Mouse (Mus musculus) forebrain, embryonic 14.5 days (tissue): ENCODE measurements at regions not wholly inside any gene's neighbourhood (a gene's known extent, or its start where the extent isn't known, plus 50 kb on each side); places are given as distances from the start of the nearest gene placed in this dataset.

Experiments used
- ATAC-seq: fragments of 200-750 bp; cut with Nextera tagmentation; 2 replicates; pipeline ENCODE4 v1.8.0; 2017; ENCODE audit warnings: mild to moderate bottlenecking, moderate library complexity
- DNase-seq: peaks from one replicate; pipeline ENCODE4 v3.0.0-alpha.2; 2015; ENCODE audit warnings: low spot score
- H3K27ac ChIP-seq: fragments of 300-500 bp; sonication (generic); 2 replicates; pipeline ENCODE4 v1.5.1; 2014; ENCODE audit warnings: low read depth, mild to moderate bottlenecking, control low read depth, low read length, moderate library complexity
- H3K27me3 ChIP-seq: fragments of 300-500 bp; sonication (generic); replicated peaks from 2 replicates; pipeline ENCODE4 v1.6.1; 2014; ENCODE audit warnings: low read length, control low read depth, mixed read lengths; ENCODE audit not compliant: control insufficient read depth, insufficient read depth
- H3K36me3 ChIP-seq: fragments of 300-500 bp; sonication (generic); 2 replicates; pipeline ENCODE4 v1.6.1; 2014; ENCODE audit warnings: low read length, control low read depth; ENCODE audit not compliant: control insufficient read depth, insufficient read depth
- H3K4me1 ChIP-seq: fragments of 300-500 bp; sonication (generic); 2 replicates; pipeline ENCODE4 v1.6.1; 2014; ENCODE audit warnings: antibody characterized with exemption, low read length, control low read depth; ENCODE audit not compliant: control insufficient read depth, insufficient read depth
- H3K4me2 ChIP-seq: fragments of 300-500 bp; sonication (generic); 2 replicates; pipeline ENCODE4 v1.6.1; 2014; ENCODE audit warnings: mild to moderate bottlenecking, control low read depth, low read length
- H3K4me3 ChIP-seq: fragments of 300-500 bp; sonication (generic); 2 replicates; pipeline ENCODE4 v1.5.1; 2014; ENCODE audit warnings: low read depth, low read length, control low read depth
- H3K9ac ChIP-seq: fragments of 300-500 bp; sonication (generic); 2 replicates; pipeline ENCODE4 v1.6.1; 2014; ENCODE audit warnings: mild to moderate bottlenecking, low read length, control low read depth, moderate library complexity
- H3K9me3 ChIP-seq: fragments of 300-500 bp; sonication (generic); replicated peaks from 2 replicates; pipeline ENCODE4 v1.6.1; 2016; ENCODE audit warnings: low read length, control low read depth, mixed read lengths; ENCODE audit not compliant: control insufficient read depth
- WGBS: fragments of 180-500 bp; shearing (Covaris S2); extraction: QIAGEN DNeasy Blood & Tissue Kit; methylation state at CpG from one replicate; pipeline ENCODE4 v1.1.7; 2014; 5-methylcytosine and 5-hydroxymethylcytosine counted together

GRCm38 (mm10) chr1:104226493-104226892, 541.8 kb upstream of the Cdh20 start:
- no peaks in the 10 kb centered on the region for H3K36me3 ChIP-seq
- ATAC-seq (no peak), DNase-seq (no peak)
- no peak overlapping the region for H3K9ac ChIP-seq
- no peaks in the 10 kb centered on the region for H3K27me3 ChIP-seq
- H3K4me2 ChIP-seq: no peak overlapping the region
- 43% methylated on average over 4 of the region's 4 CpGs for WGBS
- no peaks in the 10 kb centered on the region for H3K9me3 ChIP-seq
- no peaks in the 10 kb centered on the region for H3K4me1 ChIP-seq
- no peak overlapping the region for H3K4me3 ChIP-seq
- no peak overlapping the region for H3K27ac ChIP-seq

- DNase-seq: peak; percentile 7
- Histone ChIP-seq H3K4me1 (no peaks in the 10 kb centered on the region), H3K4me3 (no peak overlapping the region), H3K27me3 (no peaks in the 10 kb centered on the region), H3K27ac (no peak overlapping the region), H3K9me3 (no peaks in the 10 kb centered on the region), H3K36me3 (no peaks in the 10 kb centered on the region), H3K4me2 (no peak overlapping the region), H3K9ac (no peak overlapping the region)
- no peak for ATAC-seq
- 75% methylated on average over 3 of the region's 3 CpGs for WGBS
These were observed 541.4 kb upstream of the Cdh20 start for GRCm38 (mm10) chr1:104226901-104227300.

- Histone ChIP-seq H3K9me3 (no peaks in the 10 kb centered on the region), H3K4me3 (no peak overlapping the region), H3K27me3 (no peaks in the 10 kb centered on the region), H3K4me2 (no peak overlapping the region), H3K4me1 (no peaks in the 10 kb centered on the region), H3K9ac (no peak overlapping the region), H3K27ac (no peak overlapping the region), H3K36me3 (no peaks in the 10 kb centered on the region)
- DNase-seq (no peak), ATAC-seq (no peak)
These were observed 526.7 kb upstream of the Cdh20 start for GRCm38 (mm10) chr1:104241605-104242004.

- DNase-seq (no peak), ATAC-seq (no peak)
- Histone ChIP-seq H3K36me3 (no peaks in the 10 kb centered on the region), H3K9ac (no peak overlapping the region), H3K4me2 (no peak overlapping the region), H3K4me1 (no peaks in the 10 kb centered on the region), H3K4me3 (no peak overlapping the region), H3K27me3 (no peaks in the 10 kb centered on the region), H3K9me3 (no peaks in the 10 kb centered on the region), H3K27ac (no peak overlapping the region)
- 90% methylated on average over 1 of the region's 1 CpGs for WGBS
These were observed 502.6 kb upstream of the Cdh20 start for GRCm38 (mm10) chr1:104265775-104266174.

GRCm38 (mm10) chr1:104307941-104308340, 460.4 kb upstream of the Cdh20 start:
- WGBS: 88% methylated on average over 2 of the region's 2 CpGs
- H3K9ac ChIP-seq: no peak overlapping the region
- no peak for ATAC-seq
- H3K27ac ChIP-seq: no peak overlapping the region
- no peak overlapping the region for H3K4me2 ChIP-seq
- no peaks in the 10 kb centered on the region for H3K9me3 ChIP-seq
- H3K4me3 ChIP-seq: no peak overlapping the region
- no peaks in the 10 kb centered on the region for H3K27me3 ChIP-seq
- H3K4me1 ChIP-seq: no peaks in the 10 kb centered on the region
- no peak for DNase-seq
- no peaks in the 10 kb centered on the region for H3K36me3 ChIP-seq

- DNase-seq (peak; percentile 1), ATAC-seq (no peak)
- WGBS: 87% methylated on average over 4 of the region's 4 CpGs
- no peaks in the 10 kb centered on the region for H3K27me3 ChIP-seq
- H3K36me3 ChIP-seq: no peaks in the 10 kb centered on the region
- no peak overlapping the region for H3K4me3 ChIP-seq
- no peak overlapping the region for H3K4me2 ChIP-seq
- no peak overlapping the region for H3K9ac ChIP-seq
- no peaks in the 10 kb centered on the region for H3K9me3 ChIP-seq
- H3K27ac ChIP-seq: no peak overlapping the region
- no peaks in the 10 kb centered on the region for H3K4me1 ChIP-seq
These were observed 456.7 kb upstream of the Cdh20 start for GRCm38 (mm10) chr1:104311617-104312016.

GRCm38 (mm10) chr1:104315058-104315457, 453.3 kb upstream of the Cdh20 start:
- Histone ChIP-seq H3K4me3 (no peak overlapping the region), H3K4me2 (no peak overlapping the region), H3K4me1 (no peaks in the 10 kb centered on the region), H3K27me3 (no peaks in the 10 kb centered on the region), H3K9me3 (no peaks in the 10 kb centered on the region), H3K36me3 (no peaks in the 10 kb centered on the region), H3K27ac (no peak overlapping the region), H3K9ac (no peak overlapping the region)
- 84% methylated on average over 2 of the region's 2 CpGs for WGBS
- DNase-seq: no peak
- no peak for ATAC-seq

GRCm38 (mm10) chr1:104318020-104318419, 450.3 kb upstream of the Cdh20 start:
- ATAC-seq (no peak), DNase-seq (no peak)
- Histone ChIP-seq H3K36me3 (no peaks in the 10 kb centered on the region), H3K4me3 (no peak overlapping the region), H3K4me1 (no peaks in the 10 kb centered on the region), H3K4me2 (no peak overlapping the region), H3K9ac (no peak overlapping the region), H3K27me3 (no peaks in the 10 kb centered on the region), H3K27ac (no peak overlapping the region), H3K9me3 (no peaks in the 10 kb centered on the region)

- H3K9me3 ChIP-seq: no peaks in the 10 kb centered on the region
- H3K4me3 ChIP-seq: no peak overlapping the region
- whole genome bisulfite sequencing: 88% methylated on average over 3 of the region's 3 CpGs
- no peak overlapping the region for H3K27ac ChIP-seq
- H3K4me2 ChIP-seq: no peak overlapping the region
- no peak overlapping the region for H3K9ac ChIP-seq
- H3K4me1 ChIP-seq: no peaks in the 10 kb centered on the region
- ATAC-seq (no peak), DNase-seq (no peak)
- no peaks in the 10 kb centered on the region for H3K36me3 ChIP-seq
- no peaks in the 10 kb centered on the region for H3K27me3 ChIP-seq
These were observed 435.5 kb upstream of the Cdh20 start for GRCm38 (mm10) chr1:104332666-104333370.
